Mouse (Mus musculus): ENCODE measurements around the gene Cd40. TPM values are rescaled to one million over a fixed set of nuclear protein-coding genes. Genes with fewer than 3 reads are reported as not detected.

Gene Cd40
- 10.5 and 11.5 TPM in 2 replicates for polyA plus RNA-seq (2016; fragmentation: Nextera tagmentation; extraction: Ambion mirVana)

GRCm38 (mm10) chr2:165054888-165055852 is at the start of gene Cd40:
TSS of gene Cd40 (plus strand) at chr2:165055627.
- Histone ChIP-seq H3K9me3 (replicated peaks) (0 out of 2 replicates have a peak, but pooled peaks cover 2% of the 10 kb centered on the region), H3K27ac (peak within 1 kb of the TSS; percentile 76), H3K4me1 (peaks cover 30% of the 10 kb centered on the region), H3K27me3 (ENCODE audit: low read depth, poor library complexity, severe bottlenecking) (peaks cover 11% of the 10 kb centered on the region), H3K4me3 (peak within 1 kb of the TSS; percentile 53), H3K36me3 (no peaks in the 10 kb centered on the region)
- WGBS, result 15% methylated on average over 25 of the region's 25 CpGs
- DNase-seq (ENCODE audit: low spot score), result peak; percentile 79

GRCm38 (mm10) chr2:165006813-165007212 is 48.6 kb upstream of the Cd40 start:
- no peak for DNase-seq (ENCODE audit: low spot score)
- Histone ChIP-seq H3K36me3 (peaks cover 100% of the 10 kb centered on the region), H3K27ac (no peak overlapping the region), H3K9me3 (replicated peaks) (no peaks in the 10 kb centered on the region), H3K4me1 (no peaks in the 10 kb centered on the region), H3K27me3 (ENCODE audit: low read depth, poor library complexity, severe bottlenecking) (0 out of 2 replicates have a peak, but pooled peaks cover under 1% of the 10 kb centered on the region), H3K4me3 (no peak overlapping the region)
- 94% methylated on average over 4 of the region's 4 CpGs for WGBS

- no peaks in the 10 kb centered on the region for H3K9me3 ChIP-seq (replicated peaks)
- no peaks in the 10 kb centered on the region for H3K4me1 ChIP-seq
- H3K27ac ChIP-seq, result no peak overlapping the region
- H3K27me3 ChIP-seq (ENCODE audit: low read depth, poor library complexity, severe bottlenecking), result no peaks in the 10 kb centered on the region
- peaks cover 100% of the 10 kb centered on the region for H3K36me3 ChIP-seq
- H3K4me3 ChIP-seq, result no peak overlapping the region
- WGBS, result 97% methylated on average over 1 of the region's 1 CpGs
- no peak for DNase-seq (ENCODE audit: low spot score)
Observed at GRCm38 (mm10) chr2:165007986-165008385, 47.4 kb upstream of the Cd40 start.

GRCm38 (mm10) chr2:165009161-165009560 is 46.3 kb upstream of the Cd40 start:
- Histone ChIP-seq H3K4me3 (no peak overlapping the region), H3K4me1 (no peaks in the 10 kb centered on the region), H3K27me3 (ENCODE audit: low read depth, poor library complexity, severe bottlenecking) (no peaks in the 10 kb centered on the region), H3K27ac (no peak overlapping the region), H3K36me3 (peaks cover 99% of the 10 kb centered on the region), H3K9me3 (replicated peaks) (no peaks in the 10 kb centered on the region)
- no peak for DNase-seq (ENCODE audit: low spot score)
- 97% methylated on average over 14 of the region's 14 CpGs for WGBS

GRCm38 (mm10) chr2:165009581-165009980 is 45.8 kb upstream of the Cd40 start:
- DNase-seq (ENCODE audit: low spot score), result no peak
- Histone ChIP-seq H3K9me3 (replicated peaks) (no peaks in the 10 kb centered on the region), H3K27me3 (ENCODE audit: low read depth, poor library complexity, severe bottlenecking) (no peaks in the 10 kb centered on the region), H3K4me3 (no peak overlapping the region), H3K27ac (no peak overlapping the region), H3K4me1 (no peaks in the 10 kb centered on the region), H3K36me3 (peaks cover 99% of the 10 kb centered on the region)
- 99% methylated on average over 2 of the region's 2 CpGs for WGBS

- no peak overlapping the region for H3K27ac ChIP-seq
- H3K36me3 ChIP-seq, result peaks cover 98% of the 10 kb centered on the region
- no peak for DNase-seq (ENCODE audit: low spot score)
- no peaks in the 10 kb centered on the region for H3K27me3 ChIP-seq (ENCODE audit: low read depth, poor library complexity, severe bottlenecking)
- H3K9me3 ChIP-seq (replicated peaks), result no peaks in the 10 kb centered on the region
- H3K4me1 ChIP-seq, result no peaks in the 10 kb centered on the region
- 89% methylated on average over 10 of the region's 10 CpGs for WGBS
- no peak overlapping the region for H3K4me3 ChIP-seq
Observed at GRCm38 (mm10) chr2:165010351-165010750, 45.1 kb upstream of the Cd40 start.

GRCm38 (mm10) chr2:165014935-165015334 is 40.5 kb upstream of the Cd40 start:
- no peak overlapping the region for H3K4me3 ChIP-seq
- no peak for DNase-seq (ENCODE audit: low spot score)
- H3K36me3 ChIP-seq, result peaks cover 91% of the 10 kb centered on the region
- no peaks in the 10 kb centered on the region for H3K4me1 ChIP-seq
- H3K27ac ChIP-seq, result no peak overlapping the region
- H3K27me3 ChIP-seq (ENCODE audit: low read depth, poor library complexity, severe bottlenecking), result no peaks in the 10 kb centered on the region
- WGBS, result 96% methylated on average over 5 of the region's 5 CpGs
- no peaks in the 10 kb centered on the region for H3K9me3 ChIP-seq (replicated peaks)

GRCm38 (mm10) chr2:165020490-165020889 is 34.9 kb upstream of the Cd40 start:
- no peak overlapping the region for H3K4me3 ChIP-seq
- no peaks in the 10 kb centered on the region for H3K9me3 ChIP-seq (replicated peaks)
- peaks cover 69% of the 10 kb centered on the region for H3K36me3 ChIP-seq
- no peak for DNase-seq (ENCODE audit: low spot score)
- H3K4me1 ChIP-seq, result no peaks in the 10 kb centered on the region
- no peak overlapping the region for H3K27ac ChIP-seq
- 93% methylated on average over 3 of the region's 3 CpGs for WGBS
- no peaks in the 10 kb centered on the region for H3K27me3 ChIP-seq (ENCODE audit: low read depth, poor library complexity, severe bottlenecking)

GRCm38 (mm10) chr2:165027163-165027562 is 28.3 kb upstream of the Cd40 start:
- Histone ChIP-seq H3K4me1 (no peaks in the 10 kb centered on the region), H3K9me3 (replicated peaks) (no peaks in the 10 kb centered on the region), H3K4me3 (no peak overlapping the region), H3K27me3 (ENCODE audit: low read depth, poor library complexity, severe bottlenecking) (no peaks in the 10 kb centered on the region), H3K27ac (no peak overlapping the region), H3K36me3 (peaks cover 21% of the 10 kb centered on the region)
- DNase-seq (ENCODE audit: low spot score), result no peak
- WGBS, result 86% methylated on average over 1 of the region's 1 CpGs

GRCm38 (mm10) chr2:165032533-165032932 is 22.9 kb upstream of the Cd40 start:
- Histone ChIP-seq H3K9me3 (replicated peaks) (no peaks in the 10 kb centered on the region), H3K36me3 (peaks cover 9% of the 10 kb centered on the region; the same call in 1 of the 2 replicates), H3K4me1 (peaks cover 19% of the 10 kb centered on the region), H3K4me3 (peak overlapping the region; percentile 93; the same call in 1 of the 2 replicates), H3K27ac (no peak overlapping the region), H3K27me3 (ENCODE audit: low read depth, poor library complexity, severe bottlenecking) (no peaks in the 10 kb centered on the region)
- 68% methylated on average over 3 of the region's 3 CpGs for WGBS
- DNase-seq (ENCODE audit: low spot score), result no peak

GRCm38 (mm10) chr2:165033306-165033705 is 22.1 kb upstream of the Cd40 start:
- 66% methylated on average over 6 of the region's 6 CpGs for WGBS
- H3K4me3 ChIP-seq, result peak overlapping the region; percentile 93
- peaks cover 19% of the 10 kb centered on the region for H3K4me1 ChIP-seq
- DNase-seq (ENCODE audit: low spot score), result no peak
- H3K9me3 ChIP-seq (replicated peaks), result no peaks in the 10 kb centered on the region
- H3K36me3 ChIP-seq, result peaks cover 9% of the 10 kb centered on the region; the same call in 1 of the 2 replicates
- 0 out of 2 replicates have a peak overlapping the region, but pooled peaks have one; percentile 99 for H3K27ac ChIP-seq
- no peaks in the 10 kb centered on the region for H3K27me3 ChIP-seq (ENCODE audit: low read depth, poor library complexity, severe bottlenecking)

GRCm38 (mm10) chr2:165034131-165035057 is 21.0 kb upstream of the Cd40 start, which contains the start of gene Ncoa5:
TSS of gene Ncoa5 (minus strand) at chr2:165034867.
- H3K36me3 ChIP-seq, result peaks cover 4% of the 10 kb centered on the region; the same call in 1 of the 2 replicates
- peak within 1 kb of the TSS; percentile 99 for H3K27ac ChIP-seq
- H3K4me1 ChIP-seq, result peaks cover 19% of the 10 kb centered on the region
- DNase-seq (ENCODE audit: low spot score), result peak; percentile 100
- WGBS, result under 1% methylated on average over 104 of the region's 111 CpGs
- H3K27me3 ChIP-seq (ENCODE audit: low read depth, poor library complexity, severe bottlenecking), result no peaks in the 10 kb centered on the region
- H3K9me3 ChIP-seq (replicated peaks), result no peaks in the 10 kb centered on the region
- peak within 1 kb of the TSS; percentile 93 for H3K4me3 ChIP-seq
